Mouse (Mus musculus): ENCODE data around the gene Lrr1. TPM values are rescaled to one million over a fixed set of nuclear protein-coding genes. Genes with fewer than 3 reads are reported as not detected.
A peak's percentile ranks its signal among the peaks of the same experiment; 100 is the strongest.

Gene Lrr1
- total and polyA plus RNA-seq, 3 experiments: 9.2 to 35.0 (median 23.8) TPM

DNA sequence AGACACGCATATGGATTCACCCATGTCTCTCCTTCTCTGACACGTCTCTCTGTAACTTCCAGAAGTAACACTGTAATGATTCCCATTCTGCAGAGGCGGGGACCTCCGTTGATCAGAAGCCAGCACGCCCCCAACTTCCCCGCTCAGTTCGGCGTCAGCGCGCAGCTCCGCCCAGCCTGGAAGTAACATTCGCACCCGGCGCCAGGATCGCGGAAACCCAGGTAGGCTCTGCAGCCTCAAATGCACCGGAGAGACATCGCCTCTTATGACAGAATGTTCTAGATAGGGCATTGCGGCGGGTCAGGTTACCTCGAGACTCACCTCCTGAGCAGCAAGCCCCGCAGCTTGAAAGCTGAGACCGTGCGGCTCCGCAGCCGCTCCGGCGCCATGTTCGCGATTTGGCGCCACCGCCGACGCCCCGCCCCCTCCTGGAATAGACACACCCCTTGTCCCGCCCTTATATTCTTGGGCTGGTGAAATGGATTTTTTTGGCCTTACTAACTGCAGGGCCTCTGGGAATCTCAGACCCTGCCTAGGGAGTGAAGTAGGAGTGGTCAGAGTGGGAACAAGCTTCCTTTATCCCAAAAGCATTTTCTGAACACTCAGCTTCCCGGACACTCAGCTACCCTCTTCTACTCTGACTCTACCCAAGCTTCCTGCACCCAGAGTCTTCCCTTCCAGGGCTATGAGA lies 59.3 kb downstream of the Lrr1 start, which contains the start of gene Pole2:
TSS of gene Pole2 (minus strand) at position 420 of the 691 bp plus-strand sequence.
- in situ Hi-C loops (cut with MboI; ENCODE audit: low pct_ligation_motif_present, low pct_unique_long_range_greater_than_20kb, low sequenced_read_pairs): no loop called here
- Histone ChIP-seq H3K9me3 (replicated peaks; ENCODE audit: low read length) (no peaks in the 10 kb centered on the region), H3K4me1 (ENCODE audit: control insufficient read depth in 1 of 2, insufficient read depth in 2 of 2) (peaks cover 2 to 31% of the 10 kb centered on the region in 2 experiments; a peak in 3 of 4 replicates), H3K4me2 (ENCODE audit: insufficient read depth, low read depth, poor library complexity, severe bottlenecking) (peak within 1 kb of the TSS; percentile 86), H3K79me2 (replicated peaks; ENCODE audit: control insufficient read depth, extremely low read depth, insufficient read depth, poor library complexity, severe bottlenecking) (peaks cover 10% of the 10 kb centered on the region; the same call in 1 of the 2 replicates), H3K9ac (ENCODE audit: insufficient read depth, low read depth) (peak within 1 kb of the TSS; percentile 31), H3K4me3 (replicated peaks in 1 of 3; ENCODE audit: low read depth in 2 of 3, low read length in 2 of 3, poor library complexity in 1 of 3) (peak within 1 kb of the TSS; percentile 70 to 75 (median 71)), H3K36me3 (replicated peaks in 1 of 2; ENCODE audit: control insufficient read depth in 1 of 2, insufficient read depth in 1 of 2, low read length in 1 of 2) (peaks cover 4 to 28% of the 10 kb centered on the region in 2 experiments), H3K27ac (ENCODE audit: insufficient read depth, low read depth) (peak within 1 kb of the TSS; percentile 35; the same call in 1 of the 2 replicates), H3K27me3 (replicated peaks) (no peaks in the 10 kb centered on the region)
- TF ChIP-seq TBP (conservative IDR thresholded peaks at IDR 0.05; ENCODE audit: low read depth, low read length) (peak; percentile 84), CTCF (conservative IDR thresholded peaks at IDR 0.05 in 1 of 2, IDR thresholded peaks at IDR 0.05 in 1 of 2; ENCODE audit: low read depth in 2 of 2, low read length in 2 of 2) (no peak), EP300 (IDR thresholded peaks at IDR 0.05; ENCODE audit: low read length) (no peak), E2F4 (IDR thresholded peaks at IDR 0.05; ENCODE audit: insufficient replicate concordance, low read depth, low read length) (peak; percentile 87; the same call in 1 of the 2 replicates), TCF12 (IDR thresholded peaks at IDR 0.05; ENCODE audit: low read depth, low read length) (peak; percentile 72), MEF2A (IDR thresholded peaks at IDR 0.05; ENCODE audit: borderline replicate concordance, low read depth, low read length) (peak; percentile 40; the same call in 1 of the 2 replicates), NRF1 (IDR thresholded peaks at IDR 0.05; ENCODE audit: low read depth, low read length) (peak; percentile 53), SMC3 (IDR thresholded peaks at IDR 0.05; ENCODE audit: low read depth, low read length) (no peak), MAX (IDR thresholded peaks at IDR 0.05; ENCODE audit: low read length) (peak; percentile 23; the same call in 1 of the 2 replicates), MAZ (IDR thresholded peaks at IDR 0.05; ENCODE audit: low read depth, low read length) (no peak), CHD2 (IDR thresholded peaks at IDR 0.05; ENCODE audit: low read length) (0 out of 2 replicates have a peak, but pooled peaks have one; percentile 25), MXI1 (IDR thresholded peaks at IDR 0.05; ENCODE audit: low read depth, low read length) (peak; percentile 38; the same call in 1 of the 2 replicates), ZMIZ1 (IDR thresholded peaks at IDR 0.05; ENCODE audit: low read depth, low read length) (peak; percentile 82; the same call in 1 of the 2 replicates), PAX5 (IDR thresholded peaks at IDR 0.05; ENCODE audit: low read length) (no peak), BHLHE40 (IDR thresholded peaks at IDR 0.05; ENCODE audit: low read depth, low read length) (no peak), HCFC1 (IDR thresholded peaks at IDR 0.05; ENCODE audit: low read depth, low read length) (peak; percentile 51), ELF1 (IDR thresholded peaks at IDR 0.05; ENCODE audit: low read depth, low read length) (peak; percentile 54; the same call in 1 of the 2 replicates), IRF4 (IDR thresholded peaks at IDR 0.05; ENCODE audit: low read depth, low read length) (no peak; the same call in 1 of the 2 replicates), MYC (IDR thresholded peaks at IDR 0.05; ENCODE audit: low read depth, low read length) (no peak), ETS1 (conservative IDR thresholded peaks at IDR 0.05; ENCODE audit: low read depth, low read length) (peak; percentile 0; the same call in 1 of the 2 replicates), MAFK (IDR thresholded peaks at IDR 0.05; ENCODE audit: insufficient replicate concordance, low read length) (no peak), ZKSCAN1 (IDR thresholded peaks at IDR 0.05; ENCODE audit: borderline replicate concordance, low read depth, low read length) (no peak), POLR2AphosphoS2 (IDR thresholded peaks at IDR 0.05; ENCODE audit: low read depth, low read length) (peak; percentile 56; the same call in 1 of the 2 replicates), JUND (conservative IDR thresholded peaks at IDR 0.05; ENCODE audit: low read depth, low read length) (no peak), NELFE (IDR thresholded peaks at IDR 0.05; ENCODE audit: low read depth, low read length) (peak; percentile 79), POLR2A (IDR thresholded peaks at IDR 0.05; ENCODE audit: low read depth, low read length) (peak; percentile 92), CHD1 (IDR thresholded peaks at IDR 0.05; ENCODE audit: low read depth, low read length) (no peak), SIN3A (IDR thresholded peaks at IDR 0.05; ENCODE audit: low read length) (no peak; the same call in 1 of the 2 replicates), RAD21 (IDR thresholded peaks at IDR 0.05; ENCODE audit: low read depth, low read length) (no peak), RCOR1 (conservative IDR thresholded peaks at IDR 0.05; ENCODE audit: low read depth, low read length) (0 out of 2 replicates have a peak, but pooled peaks have one; percentile 66), ZC3H11A (IDR thresholded peaks at IDR 0.05; ENCODE audit: low read depth, low read length) (no peak), USF2 (conservative IDR thresholded peaks at IDR 0.05; ENCODE audit: low read depth, low read length) (no peak), ZNF384 (IDR thresholded peaks at IDR 0.05; ENCODE audit: low read depth, low read length) (0 out of 2 replicates have a peak, but pooled peaks have one; percentile 19), USF1 (IDR thresholded peaks at IDR 0.05; ENCODE audit: low read depth, low read length) (no peak), KAT2A (IDR thresholded peaks at IDR 0.05; ENCODE audit: insufficient replicate concordance, low read length) (no peak), UBTF (IDR thresholded peaks at IDR 0.05; ENCODE audit: low read depth, low read length) (0 out of 2 replicates have a peak, but pooled peaks have one; percentile 61), GABPA (IDR thresholded peaks at IDR 0.05; ENCODE audit: insufficient replicate concordance, low read depth, low read length) (no peak), JUN (IDR thresholded peaks at IDR 0.05; ENCODE audit: insufficient read depth, low read depth, low read length) (no peak)
- DNase-seq (ENCODE audit: extremely low read depth): peak; percentile 81
- dilution Hi-C loops (cut with MboI; ENCODE audit: extremely low pct_ligation_motif_present, extremely low pct_unique_long_range_greater_than_20kb, low sequenced_read_pairs): no loop called here

Measured in CH12.LX (cell line).